Mouse (Mus musculus) kidney, postnatal 0 days (tissue): ENCODE measurements around the gene Phb. TPM values are rescaled to one million over a fixed set of nuclear protein-coding genes. Genes with fewer than 3 reads are reported as not detected.

Experiments
- ATAC-seq: fragments of 200-750 bp; cut with Nextera tagmentation; replicated peaks from 2 replicates; pipeline ENCODE4 v1.8.0; 2017; ENCODE audit warnings: low read depth, moderate number of reproducible peaks, moderate TSS enrichment, moderate library complexity; ENCODE audit not compliant: low FRiP score
- DNase-seq: peaks from one replicate; pipeline ENCODE4 v3.0.0-alpha.2; 2016; ENCODE audit warnings: low spot score
- H3K27ac ChIP-seq: fragments of 300-500 bp; sonication (generic); 2 replicates; pipeline ENCODE4 v1.5.1; 2014; ENCODE audit warnings: mild to moderate bottlenecking
- H3K27me3 ChIP-seq: fragments of 300-500 bp; sonication (generic); 2 replicates; pipeline ENCODE4 v1.6.1; 2014; ENCODE audit warnings: low read length, mixed read lengths; ENCODE audit not compliant: insufficient read depth
- H3K36me3 ChIP-seq: fragments of 300-500 bp; sonication (generic); 2 replicates; pipeline ENCODE4 v1.6.1; 2014; ENCODE audit warnings: low read length, mixed read lengths; ENCODE audit not compliant: insufficient read depth
- H3K4me1 ChIP-seq: fragments of 300-500 bp; sonication (generic); replicated peaks from 2 replicates; pipeline ENCODE4 v1.6.1; 2014; ENCODE audit warnings: antibody characterized with exemption, low read length, mixed read lengths; ENCODE audit not compliant: insufficient read depth
- H3K4me2 ChIP-seq: fragments of 300-500 bp; sonication (generic); 2 replicates; pipeline ENCODE4 v1.6.1; 2014; ENCODE audit warnings: mild to moderate bottlenecking, low read length, moderate library complexity, mixed read lengths
- H3K4me3 ChIP-seq: fragments of 300-500 bp; sonication (generic); replicated peaks from 2 replicates; pipeline ENCODE4 v1.5.1; 2014; ENCODE audit warnings: low read depth, low read length
- H3K9ac ChIP-seq: fragments of 300-500 bp; sonication (generic); 2 replicates; pipeline ENCODE4 v1.6.1; 2014; ENCODE audit warnings: low read depth, low read length
- H3K9me3 ChIP-seq: fragments of 300-500 bp; sonication (generic); replicated peaks from 2 replicates; pipeline ENCODE4 v1.6.1; 2016; ENCODE audit warnings: low read length, inconsistent platforms, mixed read lengths
- CTCF ChIP-seq: IDR thresholded peaks from 2 replicates; pipeline ENCODE4 v1.5.1; 2016; ENCODE audit warnings: antibody characterized with exemption, low read depth, mild to moderate bottlenecking, moderate library complexity
- WGBS: fragments of 180-500 bp; shearing (Covaris S2); extraction: QIAGEN DNeasy Blood & Tissue Kit; methylation state at CpG from one replicate; pipeline ENCODE4 v1.1.7; 2014; 5-methylcytosine and 5-hydroxymethylcytosine counted together
- polyA plus RNA-seq: library from polyadenylated mRNA; unstranded; fragments of >200 nt; fragmentation: Nextera tagmentation; extraction: Ambion mirVana; gene quantifications from 2 replicates; pipeline ENCODE4 v1.2.1, GENCODE M21; 2015

Phb gene
- polyA plus RNA-seq, 1 experiment from 2014 or later, result 318 TPM

- no peak overlapping the region for H3K4me2 ChIP-seq
- H3K4me3 ChIP-seq, result no peak overlapping the region
- TF ChIP-seq CTCF, result no peak
- H3K9me3 ChIP-seq, result no peaks in the 10 kb centered on the region
- DNase-seq (no peak), ATAC-seq (no peak; the same call in 1 of the 2 replicates)
- H3K27ac ChIP-seq, result no peak overlapping the region
- no peak overlapping the region for H3K9ac ChIP-seq
- WGBS, result 79% methylated on average over 14 of the region's 14 CpGs
- H3K27me3 ChIP-seq, result no peaks in the 10 kb centered on the region
- peaks cover 66% of the 10 kb centered on the region for H3K36me3 ChIP-seq
- no peaks in the 10 kb centered on the region for H3K4me1 ChIP-seq
Observed at GRCm38 (mm10) chr11:95675498-95675897, 8.7 kb downstream of the Phb start.

- peak; percentile 78 for TF ChIP-seq CTCF
- peaks cover 69% of the 10 kb centered on the region for H3K36me3 ChIP-seq
- no peak overlapping the region for H3K4me2 ChIP-seq
- peak; percentile 88 for DNase-seq
- 12% methylated on average over 6 of the region's 6 CpGs for WGBS
- H3K9me3 ChIP-seq, result no peaks in the 10 kb centered on the region
- H3K9ac ChIP-seq, result peak overlapping the region; percentile 23; the same call in 1 of the 2 replicates
- H3K4me3 ChIP-seq, result no peak overlapping the region
- no peaks in the 10 kb centered on the region for H3K4me1 ChIP-seq
- H3K27me3 ChIP-seq, result no peaks in the 10 kb centered on the region
- no peak overlapping the region for H3K27ac ChIP-seq
- no peak for ATAC-seq
Observed at GRCm38 (mm10) chr11:95676307-95676706, 9.6 kb downstream of the Phb start.

GRCm38 (mm10) chr11:95677925-95678701, 11.4 kb downstream of the Phb start:
- H3K9me3 ChIP-seq, result no peaks in the 10 kb centered on the region
- no peak for TF ChIP-seq CTCF
- no peak overlapping the region for H3K4me3 ChIP-seq
- no peaks in the 10 kb centered on the region for H3K27me3 ChIP-seq
- WGBS, result 67% methylated on average over 14 of the region's 14 CpGs
- no peak overlapping the region for H3K27ac ChIP-seq
- no peaks in the 10 kb centered on the region for H3K4me1 ChIP-seq
- no peak overlapping the region for H3K4me2 ChIP-seq
- H3K36me3 ChIP-seq, result peaks cover 59% of the 10 kb centered on the region
- DNase-seq, result no peak
- no peak overlapping the region for H3K9ac ChIP-seq
- no peak for ATAC-seq

- 50% methylated on average over 9 of the region's 9 CpGs for WGBS
- Histone ChIP-seq H3K27ac (no peak overlapping the region), H3K27me3 (no peaks in the 10 kb centered on the region), H3K9ac (no peak overlapping the region), H3K4me1 (no peaks in the 10 kb centered on the region), H3K4me3 (no peak overlapping the region), H3K36me3 (peaks cover 40% of the 10 kb centered on the region), H3K9me3 (no peaks in the 10 kb centered on the region), H3K4me2 (no peak overlapping the region)
- no peak for DNase-seq
- no peak for TF ChIP-seq CTCF
- no peak for ATAC-seq
Observed at GRCm38 (mm10) chr11:95681995-95682601, 15.3 kb downstream of the Phb start.

GRCm38 (mm10) chr11:95682946-95683345, 16.2 kb downstream of the Phb start:
- TF ChIP-seq CTCF, result no peak
- Histone ChIP-seq H3K4me3 (no peak overlapping the region), H3K4me1 (no peaks in the 10 kb centered on the region), H3K9ac (no peak overlapping the region), H3K9me3 (no peaks in the 10 kb centered on the region), H3K27ac (no peak overlapping the region), H3K4me2 (no peak overlapping the region), H3K36me3 (peaks cover 31% of the 10 kb centered on the region), H3K27me3 (no peaks in the 10 kb centered on the region)
- DNase-seq (no peak), ATAC-seq (no peak)
- WGBS, result 71% methylated on average over 3 of the region's 3 CpGs

GRCm38 (mm10) chr11:95686031-95686430, 19.3 kb downstream of the Phb start:
- H3K4me2 ChIP-seq, result no peak overlapping the region
- ATAC-seq (0 out of 2 replicates have a peak, but pooled peaks have one; percentile 23), DNase-seq (peak; percentile 90)
- peaks cover 6% of the 10 kb centered on the region for H3K36me3 ChIP-seq
- 2% methylated on average over 4 of the region's 4 CpGs for WGBS
- no peak overlapping the region for H3K4me3 ChIP-seq
- no peak overlapping the region for H3K27ac ChIP-seq
- H3K9me3 ChIP-seq, result no peaks in the 10 kb centered on the region
- TF ChIP-seq CTCF, result peak; percentile 98
- H3K27me3 ChIP-seq, result no peaks in the 10 kb centered on the region
- 0 out of 2 replicates have a peak, but pooled peaks cover 3% of the 10 kb centered on the region for H3K4me1 ChIP-seq
- H3K9ac ChIP-seq, result no peak overlapping the region
